Mouse (Mus musculus): Measurements from ENCODE around the gene Fam227b. TPM values are rescaled to one million over a fixed set of nuclear protein-coding genes. Genes with fewer than 3 reads are reported as not detected.

Fam227b gene
- not detected in 4 replicates for total RNA-seq (2023; ENCODE audit: inconsistent age)

GRCm38 (mm10) chr2:126151855-126152571, at the start of gene Fam227b, which contains the start of gene Dtwd1:
Gene Fam227b, minus strand, starts transcription at chr2:126152004.
Gene Dtwd1, plus strand, starts transcription at chr2:126152141.

DNA sequence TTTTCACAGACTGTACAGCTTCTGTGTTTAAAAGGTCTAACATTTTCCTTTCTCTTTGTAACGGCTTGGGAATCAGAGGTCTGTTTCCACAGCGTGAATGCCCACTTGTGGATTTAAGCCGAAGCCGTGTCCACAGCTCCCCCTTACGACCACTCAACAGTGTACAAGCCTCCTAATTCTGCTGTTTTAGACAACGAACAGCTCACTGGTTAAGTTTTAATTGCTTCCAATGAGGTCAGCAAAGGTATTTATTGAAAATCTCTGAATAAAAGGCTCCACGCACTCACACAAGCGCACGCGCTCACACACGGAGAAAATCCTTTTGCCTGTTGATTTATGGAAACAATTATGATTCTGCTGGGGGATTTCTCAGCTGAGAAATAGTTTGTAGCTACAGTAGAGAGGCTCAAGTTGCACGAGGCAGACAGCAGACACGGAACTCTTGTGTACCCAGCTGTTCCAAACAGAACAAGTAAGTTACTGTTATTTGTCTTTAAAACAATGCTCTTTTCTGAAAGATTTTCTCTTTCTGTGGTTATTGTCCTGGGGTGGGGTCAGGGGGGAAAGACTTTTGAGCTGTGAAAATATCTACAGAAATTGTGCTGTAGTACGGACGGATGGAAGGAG, 117.3 kb downstream of the Fam227b start, which contains the start of gene Fgf7:
TSS of gene Fgf7 (plus strand) at position 280 of the 627 bp plus-strand sequence.

Other genes starting within 250 kb of the Fam227b start
- not detected in 4 replicates for gene Fgf7, start 117.3 kb downstream of the Fam227b start, total RNA-seq (2023; ENCODE audit: inconsistent age)
- gene Dtwd1, start 137 bp upstream of the Fam227b start, total RNA-seq (2023; ENCODE audit: inconsistent age): 5.6 to 7.0 TPM (median 6.7 TPM) in 4 replicates
- gene Gm17555, start 63.1 kb upstream of the Fam227b start, total RNA-seq (2023; ENCODE audit: inconsistent age): not detected in 4 replicates

Data from B cell, adult (primary cell).